Mouse (Mus musculus) heart, postnatal 0 days (tissue): ENCODE results near the gene Ptpn1.

Experiments
- CTCF ChIP-seq: IDR thresholded peaks from 2 replicates; pipeline ENCODE4 v1.5.1; 2016; ENCODE audit warnings: antibody characterized with exemption, control low read depth, low read depth
- EP300 ChIP-seq: IDR thresholded peaks from 2 replicates; pipeline ENCODE4 v1.6.1; 2016; ENCODE audit warnings: antibody characterized with exemption, low read depth

DNA sequence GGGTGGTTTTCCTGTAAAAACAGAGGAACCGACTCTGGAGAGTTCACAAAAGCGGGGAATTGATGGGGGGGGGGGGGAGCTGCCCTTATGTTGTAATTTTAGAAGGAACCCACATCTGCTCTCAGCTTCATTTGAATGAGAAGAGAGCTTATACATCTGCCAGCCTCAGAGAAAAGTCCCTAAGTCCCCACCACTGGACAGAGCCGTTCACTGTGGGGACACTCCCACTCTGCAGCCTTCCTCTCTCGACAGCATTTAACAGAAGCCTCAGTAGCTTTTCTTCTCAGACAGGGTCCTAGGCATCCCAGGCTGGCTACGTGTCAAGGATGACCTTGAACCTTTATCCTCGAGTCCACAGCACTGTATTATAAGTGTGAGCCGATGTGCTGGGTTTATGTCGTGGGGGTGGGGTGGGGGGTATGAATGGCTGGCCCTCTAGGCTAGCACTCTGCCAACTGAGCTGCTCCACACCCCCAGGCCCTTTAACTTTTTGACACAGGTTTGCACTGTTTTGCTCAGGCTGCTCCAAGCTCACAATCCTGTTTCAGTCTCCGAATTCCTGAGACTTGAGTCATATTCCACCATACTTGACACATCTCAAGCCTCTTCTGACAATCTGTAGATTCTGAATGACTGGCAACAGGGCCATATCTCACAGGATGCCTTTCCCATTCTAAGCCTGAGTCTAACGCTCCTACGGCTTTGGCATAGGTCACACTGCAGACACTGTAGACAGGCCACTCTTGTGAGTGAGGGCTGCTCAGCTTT lies 8.0 kb downstream of the Ptpn1 start:
- TF ChIP-seq EP300 (no peak), CTCF (no peak)
